Mouse (Mus musculus) left cerebral cortex, adult 2 months (tissue): ENCODE data around the gene Vsig10. TPM values are rescaled to one million over a fixed set of nuclear protein-coding genes. Genes with fewer than 3 reads are reported as not detected.
"Not testable (repeated sequence)": the region's sequence is repeated elsewhere in the genome, so short reads cannot be mapped to it uniquely, and the experiment has no call there.

Experiments used
- DNase-seq, 2 experiments: peaks; one replicate each; pipeline ENCODE4 v3.0.0; 2021 to 2022; ENCODE audit warnings: low spot score in 2 of 2, mixed read lengths in 1 of 2; ENCODE audit errors: extremely low spot score in 1 of 2
- H3K27ac ChIP-seq: fragments of 200-600 bp; 2 replicates; pipeline ENCODE4 v1.8.1; 2022
- H3K4me3 ChIP-seq: fragments of 200-600 bp; 2 replicates; pipeline ENCODE4 v1.8.1; 2022
- CTCF ChIP-seq: fragments of 200-600 bp; IDR thresholded peaks from 2 replicates; pipeline ENCODE4 v1.8.1; 2022; ENCODE audit warnings: antibody characterized with exemption, mild to moderate bottlenecking, moderate library complexity
- intact Hi-C: fragments of 180-260 bp; cut with DNase I; formaldehyde crosslinking; loops from one replicate; pipeline ENCODE4 v1.15.1; 2025
- total RNA-seq, 2 experiments: library from RNA; stranded (reverse); gene quantifications; 2 replicates each; pipeline ENCODE4 v1.2.3; 2021

Vsig10 gene
- total RNA-seq, 2 experiments from 2014 or later = 1.7 to 2.1 TPM

- H3K4me3 ChIP-seq = no peak overlapping the region
- no peak overlapping the region for H3K27ac ChIP-seq
- DNase-seq = no peak
- TF ChIP-seq CTCF = no peak
- intact Hi-C loops = no loop called here
These were observed 23.0 kb downstream of the Vsig10 start for GRCm38 (mm10) chr5:117341896-117342295.

- DNase-seq, H3K27ac ChIP-seq: not testable (repeated sequence)
- TF ChIP-seq CTCF = peak; percentile 8
These were observed 25.6 kb downstream of the Vsig10 start for GRCm38 (mm10) chr5:117344496-117344895.

GRCm38 (mm10) chr5:117345432-117345976, 26.6 kb downstream of the Vsig10 start:
- intact Hi-C loops = no loop called here

More at GRCm38 (mm10) chr5:117344496-117344895, 25.6 kb downstream of the Vsig10 start:
- H3K4me3 ChIP-seq, intact Hi-C loops: not testable (repeated sequence)

GRCm38 (mm10) chr5:117346281-117346680, 27.4 kb downstream of the Vsig10 start:
- intact Hi-C loops = no loop called here
- H3K4me3 ChIP-seq = no peak overlapping the region
- no peak for DNase-seq
- no peak overlapping the region for H3K27ac ChIP-seq
- no peak for TF ChIP-seq CTCF

More at GRCm38 (mm10) chr5:117345432-117345976, 26.6 kb downstream of the Vsig10 start:
- Histone ChIP-seq H3K4me3 (no peak overlapping the region), H3K27ac (no peak overlapping the region)
- no peak for TF ChIP-seq CTCF
- no peak for DNase-seq

GRCm38 (mm10) chr5:117347011-117347410, 28.1 kb downstream of the Vsig10 start:
- no peak overlapping the region for H3K4me3 ChIP-seq
- H3K27ac ChIP-seq = no peak overlapping the region
- no peak for TF ChIP-seq CTCF
- intact Hi-C loops = no loop called here
- no peak for DNase-seq

- TF ChIP-seq CTCF = no peak
- no peak overlapping the region for H3K4me3 ChIP-seq
- H3K27ac ChIP-seq = no peak overlapping the region
- intact Hi-C loops = no loop called here
- DNase-seq = no peak
These were observed 29.0 kb downstream of the Vsig10 start for GRCm38 (mm10) chr5:117347838-117348237.

GRCm38 (mm10) chr5:117348279-117348678, 29.4 kb downstream of the Vsig10 start:
- peak; percentile 38 to 51 for DNase-seq
- TF ChIP-seq CTCF = no peak
- H3K4me3 ChIP-seq = no peak overlapping the region
- intact Hi-C loops = no loop called here
- H3K27ac ChIP-seq = no peak overlapping the region

- TF ChIP-seq CTCF = no peak
- intact Hi-C loops = no loop called here
- Histone ChIP-seq H3K27ac (no peak overlapping the region), H3K4me3 (no peak overlapping the region)
- DNase-seq = no peak
These were observed 35.2 kb downstream of the Vsig10 start for GRCm38 (mm10) chr5:117354121-117354520.

- Histone ChIP-seq H3K4me3 (no peak overlapping the region), H3K27ac (no peak overlapping the region; the same call in 1 of the 2 replicates)
- DNase-seq = no peak
- TF ChIP-seq CTCF = peak; percentile 20; the same call in 1 of the 2 replicates
- intact Hi-C loops = loop anchor here (2.0 to 5.0 kb wide), 2 partner anchors 37 to 113 kb away; partner anchors contain the start of gene Vsig10
These were observed 36.9 kb downstream of the Vsig10 start for GRCm38 (mm10) chr5:117355648-117356303.

- intact Hi-C loops = loop anchor here (1.0 to 5.0 kb wide), 3 partner anchors 38 to 114 kb away; partner anchors contain the start of gene Vsig10
- TF ChIP-seq CTCF = no peak
- peak overlapping the region; percentile 77 for H3K27ac ChIP-seq
- H3K4me3 ChIP-seq = peak overlapping the region; percentile 90
- peak; percentile 47 to 48 for DNase-seq
These were observed 37.7 kb downstream of the Vsig10 start for GRCm38 (mm10) chr5:117356365-117357128.

GRCm38 (mm10) chr5:117357129-117357477, 38.2 kb downstream of the Vsig10 start, which contains the start of gene Wsb2:
Wsb2 (plus strand) TSS chr5:117357304.
- TF ChIP-seq CTCF = no peak
- DNase-seq = peak; percentile 85 to 86
- peak within 1 kb of the TSS; percentile 99 for H3K27ac ChIP-seq
- peak within 1 kb of the TSS; percentile 90 for H3K4me3 ChIP-seq
- intact Hi-C loops = loop anchor here (1.0 to 5.0 kb wide), 3 partner anchors 38 to 115 kb away; partner anchors contain the start of gene Vsig10
